Mouse (Mus musculus): Measurements from ENCODE around the gene Gm10337. TPM values are rescaled to one million over a fixed set of nuclear protein-coding genes. Genes with fewer than 3 reads are reported as not detected.

Gene Gm10337
- total RNA-seq (2021): 1 to 10 TPM in 1 of 2 experiments, not detected in 1; 3.6 TPM

DNA sequence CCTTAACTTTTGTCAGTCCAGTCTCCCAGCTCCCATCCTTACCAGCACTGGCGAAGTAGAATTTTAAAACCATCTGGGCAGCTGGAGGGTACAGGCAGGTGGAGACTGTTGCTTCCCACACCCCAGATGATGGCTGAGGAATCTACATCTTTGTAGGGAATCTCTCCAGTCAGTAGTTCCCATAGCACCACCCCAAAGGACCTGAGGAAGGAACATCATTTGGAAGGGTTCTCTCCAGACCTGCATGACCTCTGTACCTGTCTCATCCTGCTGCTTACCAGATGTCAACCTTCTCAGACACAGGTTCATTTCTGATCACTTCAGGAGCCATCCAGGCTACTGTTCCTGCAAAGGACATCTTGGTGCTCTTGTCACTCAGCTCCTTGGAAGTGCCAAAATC is at the start of gene Gm10337:
Gm10337 (plus strand) TSS at position 276 of the 400 bp plus-strand sequence.
- intact Hi-C loops (cut with DNase I): no loop called here
- no peak for DNase-seq

DNA sequence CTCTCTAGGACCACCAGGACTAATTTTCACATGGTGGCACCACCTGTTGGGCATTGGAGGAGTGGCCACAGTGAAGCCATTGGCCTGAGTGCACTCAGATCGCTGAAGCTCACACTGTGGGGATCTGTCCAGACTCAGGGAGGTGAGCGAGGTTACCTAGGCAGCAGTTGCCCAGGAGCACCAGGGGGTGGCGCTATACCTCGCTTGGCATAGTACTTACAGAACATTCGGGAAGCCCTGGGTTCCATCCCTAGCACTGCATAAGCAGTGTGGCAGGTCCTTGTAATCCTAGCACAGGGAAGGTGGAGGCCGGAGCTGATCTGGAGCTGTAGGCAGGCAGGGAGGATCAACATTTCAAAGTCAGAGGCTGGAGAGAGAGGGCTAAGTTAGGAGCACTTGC is 47.5 kb upstream of the Gm10337 start:
- intact Hi-C loops (cut with DNase I): loop anchor here (5.0 kb wide), 1 partner anchor 64 kb away; no protein-coding TSS in a partner anchor
- no peak for DNase-seq

DNA sequence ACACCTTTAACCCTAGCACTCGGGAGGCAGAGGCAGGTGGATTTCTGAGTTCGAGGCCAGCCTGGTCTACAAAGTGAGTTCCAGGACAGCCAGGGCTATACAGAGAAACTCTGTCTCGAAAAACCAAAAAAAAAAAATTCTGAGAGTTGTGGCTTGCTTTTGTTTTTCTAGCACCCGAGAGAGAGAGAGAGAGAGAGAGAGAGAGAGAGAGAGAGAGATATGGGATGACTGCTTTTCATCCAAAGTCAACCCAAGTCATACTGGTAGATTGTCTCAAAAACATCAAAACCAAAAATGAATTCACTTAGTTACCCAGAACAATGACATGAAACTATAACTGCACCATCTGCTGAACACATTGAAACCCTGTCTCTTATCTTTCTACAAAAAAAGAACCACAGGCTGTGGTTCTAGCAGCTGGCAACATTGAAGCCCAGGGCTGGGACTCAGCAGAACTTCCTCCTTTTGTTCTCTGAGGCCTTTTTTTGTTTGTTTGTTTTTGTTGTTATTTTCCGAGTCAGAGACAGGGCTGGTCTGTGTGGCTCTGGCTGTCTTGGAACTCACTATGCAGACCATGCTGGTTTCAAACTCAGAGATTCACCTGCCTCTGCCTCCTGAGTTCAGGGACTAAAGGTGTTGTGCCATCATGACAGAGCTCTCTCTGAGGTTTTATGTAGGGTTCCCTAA is 45.3 kb upstream of the Gm10337 start:
- intact Hi-C loops (cut with DNase I): loop anchor here (5.0 kb wide), 1 partner anchor 66 kb away; no protein-coding TSS in a partner anchor
- DNase-seq: peak; percentile 22 to 32

DNA sequence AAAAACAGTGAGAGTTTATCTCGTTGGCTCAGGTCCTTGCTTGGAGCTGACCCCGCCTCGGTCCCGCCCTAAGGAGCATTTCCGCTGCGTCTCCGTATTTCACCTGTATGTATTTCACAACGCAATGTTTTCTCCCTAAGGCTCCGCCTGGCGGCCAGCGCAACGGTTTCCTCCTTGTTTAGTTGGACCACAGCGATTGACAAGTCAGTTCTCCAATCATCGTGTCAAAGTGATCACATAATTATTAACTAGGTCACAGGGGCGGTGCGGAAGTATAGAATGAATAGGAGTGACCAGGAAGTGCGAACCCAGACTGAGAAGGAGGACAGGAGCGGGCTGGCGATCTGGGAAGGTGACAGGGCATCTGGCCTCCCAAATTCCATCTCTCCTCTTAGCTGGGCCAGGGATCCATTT is 44.6 kb upstream of the Gm10337 start, which contains the start of gene Prr13:
Prr13 (plus strand) TSS at position 125 of the 414 bp plus-strand sequence.
- peak; percentile 92 to 93 for DNase-seq
- intact Hi-C loops (cut with DNase I): loop anchor here (5.0 kb wide), 1 partner anchor 67 kb away; no protein-coding TSS in a partner anchor

DNA sequence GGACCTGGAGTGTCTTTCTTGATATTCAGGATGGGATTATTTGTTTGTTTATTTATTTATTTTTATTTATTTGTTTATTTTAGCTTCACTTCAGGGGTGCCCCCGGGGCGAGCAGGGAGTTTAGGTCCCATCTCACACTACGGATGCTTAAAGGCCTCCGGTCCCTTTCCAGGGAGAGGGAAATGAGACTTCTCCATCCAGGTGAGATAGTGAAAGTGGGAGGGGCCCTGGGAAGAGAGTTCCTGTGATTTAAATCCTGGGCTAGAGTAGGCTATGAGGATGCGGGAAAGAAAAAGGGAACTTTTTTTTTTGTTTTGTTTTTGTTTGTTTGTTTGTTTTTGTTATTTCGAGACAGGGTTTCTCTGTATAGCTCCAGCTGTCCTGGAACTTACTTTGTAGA is 44.1 kb upstream of the Gm10337 start:
- intact Hi-C loops (cut with DNase I): loop anchor here (5.0 kb wide), 1 partner anchor 67 kb away; no protein-coding TSS in a partner anchor
- DNase-seq: no peak

DNA sequence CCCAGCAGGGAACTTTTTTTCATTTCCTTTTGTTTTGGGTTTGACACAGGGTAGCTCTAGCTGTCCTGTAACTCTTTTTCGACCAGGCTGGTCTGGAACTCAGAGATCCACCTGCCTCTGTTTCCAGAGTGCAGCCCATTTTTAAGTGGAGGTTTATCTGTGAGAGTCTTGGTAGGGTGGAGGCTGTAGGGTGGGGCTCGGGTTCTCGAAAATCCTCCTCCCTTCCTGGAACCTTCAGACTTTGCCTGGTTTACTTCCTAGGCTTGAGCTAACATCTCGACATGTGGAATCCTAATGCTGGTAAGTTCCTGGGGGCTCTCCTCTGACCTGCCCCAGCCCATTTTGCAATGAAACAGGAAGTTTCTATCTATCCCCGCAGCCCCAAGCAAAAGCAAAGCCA is 43.7 kb upstream of the Gm10337 start:
- DNase-seq: no peak
- intact Hi-C loops (cut with DNase I): loop anchor here (5.0 kb wide), 1 partner anchor 68 kb away; no protein-coding TSS in a partner anchor

DNA sequence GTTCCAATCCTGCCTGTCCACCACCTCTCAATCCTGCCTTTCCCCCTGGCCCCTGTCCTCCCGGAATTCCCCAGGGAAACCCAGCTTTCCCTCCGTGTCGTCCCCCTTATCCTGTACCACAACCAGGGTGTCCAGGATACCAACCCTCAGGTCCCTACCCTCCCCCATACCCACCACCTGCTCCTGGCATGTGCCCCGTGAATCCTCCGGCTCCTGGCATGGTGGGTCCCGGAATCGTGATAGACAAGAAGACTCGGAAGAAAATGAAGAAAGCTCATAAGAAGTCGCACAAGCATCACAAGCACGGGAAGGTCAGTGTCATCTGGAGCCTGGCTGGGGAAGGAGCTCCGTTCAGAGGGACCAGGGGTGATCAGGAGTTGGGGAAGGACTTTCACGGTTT is 43.1 kb upstream of the Gm10337 start:
- intact Hi-C loops (cut with DNase I): no loop called here
- DNase-seq: no peak

DNA sequence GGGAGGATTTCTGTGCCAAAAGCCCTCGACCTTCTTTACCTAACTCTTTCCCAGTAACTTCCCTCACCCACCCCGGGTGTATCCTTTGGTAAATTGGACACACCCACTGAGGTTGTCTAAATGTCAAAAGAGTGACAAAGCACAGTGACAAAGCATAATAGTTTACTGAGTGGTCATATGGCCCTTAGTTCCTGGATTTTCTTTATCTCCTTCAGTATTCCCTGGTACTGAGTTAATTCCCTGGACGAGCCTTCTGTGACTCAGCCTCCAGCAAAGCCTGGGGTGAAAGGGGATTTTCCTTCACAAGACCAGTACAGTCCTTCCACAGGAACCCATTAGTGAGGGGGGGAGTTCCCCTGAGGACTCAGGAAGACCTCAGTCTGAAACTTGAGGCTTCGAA is 42.6 kb upstream of the Gm10337 start:
- intact Hi-C loops (cut with DNase I): no loop called here
- DNase-seq: peak in 1 of 2 experiments; percentile 23

DNA sequence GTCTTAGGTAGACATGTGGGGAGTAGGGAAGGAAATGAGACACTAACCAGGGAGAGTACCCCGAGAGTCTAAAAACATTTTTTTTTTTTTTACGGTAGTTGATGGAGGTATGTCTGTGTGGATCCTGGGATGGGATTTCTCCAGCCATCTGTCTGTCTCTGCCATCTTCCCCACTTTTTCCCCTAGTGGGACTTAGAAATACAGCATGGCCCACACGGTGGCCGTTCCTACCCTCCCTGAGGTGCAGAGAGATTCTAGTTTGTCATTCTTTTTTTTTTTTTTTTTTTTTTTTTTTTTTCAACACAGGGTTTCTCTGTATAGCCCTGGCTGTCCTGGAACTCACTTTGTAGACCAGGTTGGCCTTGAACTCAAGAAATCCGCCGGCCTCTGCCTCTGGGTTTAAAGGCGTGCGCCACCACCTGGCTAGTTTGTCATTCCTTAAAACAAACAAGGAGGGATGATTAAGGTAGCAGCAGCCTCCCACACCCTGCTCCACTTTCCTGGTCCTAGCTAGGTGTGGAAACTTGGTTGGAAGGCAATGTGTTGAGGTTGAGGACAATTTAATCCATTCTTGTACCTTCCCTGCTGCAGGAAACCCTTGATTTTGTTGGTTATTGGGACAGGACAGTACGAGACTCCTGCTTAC is 42.0 kb upstream of the Gm10337 start:
- intact Hi-C loops (cut with DNase I): loop anchor here (2.0 kb wide), 1 partner anchor 63 kb away; the partner anchor contains the start of gene Npff
- no peak for DNase-seq

DNA sequence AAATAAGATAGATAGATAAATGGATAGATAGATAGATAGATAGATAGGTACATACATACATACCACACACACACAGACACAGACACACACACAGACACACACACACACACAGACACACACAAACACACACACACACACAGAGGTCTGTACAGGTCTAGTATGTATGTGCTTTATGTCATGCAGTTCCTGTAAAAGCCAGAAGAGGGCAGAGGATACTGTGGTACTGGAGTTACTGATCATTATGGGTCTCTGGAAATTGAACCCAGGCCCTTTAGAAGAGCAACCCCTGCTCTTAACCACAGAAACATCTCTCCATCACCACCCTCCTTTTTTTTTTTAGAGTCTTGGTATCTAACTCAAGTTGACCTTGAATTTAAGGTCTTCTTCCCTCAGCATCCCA is 39.9 kb upstream of the Gm10337 start:
- peak in 1 of 2 experiments; percentile 33 for DNase-seq
- intact Hi-C loops (cut with DNase I): loop anchor here (2.0 kb wide), 1 partner anchor 61 kb away; the partner anchor contains the start of gene Npff

DNA sequence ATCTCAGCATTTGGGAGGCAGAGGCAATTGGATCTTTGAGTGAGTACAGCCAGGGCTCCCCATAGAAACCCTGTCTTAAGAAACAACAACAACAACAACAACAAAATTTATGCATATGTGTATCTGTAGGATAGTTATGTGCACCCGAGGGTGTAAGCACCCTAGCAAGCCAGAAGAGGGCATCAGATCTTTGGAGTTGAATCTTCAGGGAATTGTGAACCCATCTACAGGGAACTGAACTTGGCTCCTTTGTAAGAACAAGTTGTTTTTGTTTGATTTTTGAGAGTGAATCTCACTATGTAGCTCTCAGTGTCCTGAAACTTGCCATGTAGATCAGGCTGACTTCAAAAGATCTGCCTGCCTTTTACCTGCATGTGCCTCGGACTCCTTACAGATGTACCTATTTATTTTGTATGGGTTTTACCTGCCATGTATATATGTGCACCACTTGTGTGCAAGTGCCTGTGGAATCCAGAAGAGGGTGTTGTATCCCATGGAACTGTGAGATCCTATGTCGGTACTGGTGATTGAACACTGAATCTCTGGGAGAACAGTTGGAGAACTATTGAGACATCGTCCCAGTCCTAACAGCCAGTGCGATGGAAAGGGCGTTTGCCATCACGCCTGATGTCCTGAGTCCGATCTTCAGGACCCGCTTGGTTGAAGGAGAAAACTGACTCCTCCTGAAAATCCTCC is 34.7 kb upstream of the Gm10337 start:
- no peak for DNase-seq
- intact Hi-C loops (cut with DNase I): loop anchor here (2.0 kb wide), 1 partner anchor 50 kb away; the partner anchor contains the start of gene Tarbp2

DNA sequence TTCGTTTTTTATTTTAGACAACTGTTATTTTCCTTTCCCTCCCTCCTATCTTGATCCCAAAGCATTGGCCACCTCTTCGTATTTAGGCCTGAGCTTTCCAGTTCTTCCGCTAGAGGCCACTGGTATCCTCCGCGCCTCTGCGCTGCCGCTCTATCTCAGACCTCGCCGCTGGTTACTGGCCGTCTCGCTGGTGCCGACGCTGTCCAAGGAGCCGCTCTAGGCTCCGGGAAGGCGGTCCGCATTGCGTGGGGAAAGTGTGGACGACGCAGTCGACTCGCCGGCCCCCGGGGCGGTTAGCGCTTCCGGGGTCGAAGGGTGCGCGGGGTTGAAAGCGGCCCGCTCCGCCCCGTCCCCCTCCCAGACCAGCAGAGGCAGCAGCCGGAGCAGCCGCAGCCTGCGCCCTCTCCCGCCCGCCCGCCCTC is 33.3 kb upstream of the Gm10337 start, which contains the start of gene Pcbp2:
Pcbp2 (plus strand) TSS at position 357 of the 422 bp plus-strand sequence.
- intact Hi-C loops (cut with DNase I): loop anchor here (5.0 kb wide), 1 partner anchor 197 kb away; no protein-coding TSS in a partner anchor
- DNase-seq: peak; percentile 96 to 97

DNA sequence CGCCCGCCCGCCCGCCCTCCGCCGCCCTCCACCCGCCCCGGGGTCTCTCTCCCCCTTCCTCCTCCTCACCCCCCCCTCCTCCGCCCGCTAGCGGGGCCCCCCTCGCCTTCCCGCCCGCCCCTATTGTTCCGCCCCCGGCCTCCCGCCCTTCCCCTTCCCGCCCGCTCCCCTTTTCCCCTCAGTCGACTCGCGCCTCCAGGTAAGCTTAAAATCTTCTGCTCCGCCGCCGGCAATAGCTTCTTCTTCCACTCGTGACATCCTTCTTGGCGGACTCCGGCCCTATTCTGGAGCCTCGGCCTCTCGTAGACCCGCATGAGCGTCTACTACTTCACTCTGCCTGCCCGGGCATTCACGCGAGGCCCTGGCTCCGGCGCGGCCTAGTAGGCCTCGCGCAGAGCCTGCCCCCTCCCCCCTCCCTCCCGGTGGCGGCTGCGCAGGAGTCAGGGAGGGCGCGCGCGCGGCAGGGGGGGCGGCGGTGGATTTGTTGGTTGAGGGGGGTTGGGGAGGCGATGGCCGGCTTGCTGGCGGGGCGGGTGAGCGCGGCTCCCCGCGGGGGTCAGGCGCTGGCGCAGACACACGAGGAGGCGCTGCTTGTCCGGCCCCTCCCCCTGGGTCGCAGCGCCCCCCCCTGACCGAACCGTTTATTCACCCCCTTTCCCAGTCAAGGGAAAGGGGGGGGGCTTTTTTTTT is 32.8 kb upstream of the Gm10337 start:
- peak; percentile 88 to 89 for DNase-seq
- intact Hi-C loops (cut with DNase I): loop anchor here (1.0 to 5.0 kb wide), 2 partner anchors 10 to 197 kb away; no protein-coding TSS in a partner anchor

DNA sequence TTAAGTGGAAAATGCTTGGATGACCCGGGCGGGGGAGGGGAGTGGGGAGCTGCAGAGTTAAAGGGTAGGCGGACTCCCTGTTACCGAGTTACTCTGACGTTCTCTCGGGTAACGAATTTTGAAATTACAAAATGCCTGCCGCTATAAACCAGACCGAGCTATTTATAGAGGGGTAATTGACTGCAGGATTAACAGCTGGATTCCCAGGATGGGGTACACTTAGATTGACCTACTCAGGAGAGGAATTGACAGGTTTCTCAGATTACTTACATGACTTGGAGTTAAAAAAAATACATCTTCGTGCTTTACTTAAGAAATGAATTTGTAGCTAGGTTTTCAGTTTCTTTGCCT is 32.3 kb upstream of the Gm10337 start:
- intact Hi-C loops (cut with DNase I): loop anchor here (1.0 to 5.0 kb wide), 2 partner anchors 9 to 196 kb away; no protein-coding TSS in a partner anchor
- no peak for DNase-seq

DNA sequence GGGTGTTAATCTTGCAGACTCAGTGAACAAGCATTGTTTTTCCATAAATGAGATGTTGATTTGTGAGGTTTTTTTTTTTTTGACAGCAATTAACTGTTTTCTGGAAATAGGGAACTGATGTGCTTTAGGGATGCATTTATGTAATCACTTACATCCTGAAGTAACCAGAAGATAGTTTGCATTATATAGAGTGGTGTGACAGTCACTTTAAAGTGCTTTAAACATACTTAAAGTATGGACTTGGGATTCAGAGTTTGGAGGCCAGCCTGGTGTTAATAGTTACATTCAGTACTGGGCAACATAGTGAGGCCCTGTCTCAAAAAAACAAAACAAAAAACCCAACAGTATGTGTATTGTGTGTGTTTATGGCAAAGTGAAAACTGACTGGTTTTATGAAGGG is 31.8 kb upstream of the Gm10337 start:
- no peak for DNase-seq
- intact Hi-C loops (cut with DNase I): loop anchor here (1.0 to 5.0 kb wide), 3 partner anchors 9 to 196 kb away; no protein-coding TSS in a partner anchor

DNA sequence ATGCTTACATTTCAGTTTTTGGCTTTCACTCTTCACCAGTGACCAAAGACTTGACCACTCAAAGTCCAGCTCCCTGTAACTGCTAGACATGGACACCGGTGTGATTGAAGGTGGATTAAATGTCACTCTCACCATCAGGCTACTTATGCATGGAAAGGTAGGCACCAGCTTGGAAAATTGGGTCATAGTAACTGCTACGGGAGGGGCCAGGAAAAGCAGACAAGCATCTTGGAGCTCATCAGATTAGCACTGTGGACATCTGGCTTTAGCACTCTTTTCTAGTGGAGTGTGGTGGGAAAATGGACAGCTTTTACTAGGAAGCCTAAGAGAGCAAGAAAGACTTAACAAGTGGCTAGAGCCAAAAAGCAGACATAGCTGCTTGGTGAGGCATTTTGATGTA is 30.3 kb upstream of the Gm10337 start:
- intact Hi-C loops (cut with DNase I): loop anchor here (2.0 to 5.0 kb wide), 2 partner anchors 24 to 194 kb away; no protein-coding TSS in a partner anchor
- DNase-seq: no peak

DNA sequence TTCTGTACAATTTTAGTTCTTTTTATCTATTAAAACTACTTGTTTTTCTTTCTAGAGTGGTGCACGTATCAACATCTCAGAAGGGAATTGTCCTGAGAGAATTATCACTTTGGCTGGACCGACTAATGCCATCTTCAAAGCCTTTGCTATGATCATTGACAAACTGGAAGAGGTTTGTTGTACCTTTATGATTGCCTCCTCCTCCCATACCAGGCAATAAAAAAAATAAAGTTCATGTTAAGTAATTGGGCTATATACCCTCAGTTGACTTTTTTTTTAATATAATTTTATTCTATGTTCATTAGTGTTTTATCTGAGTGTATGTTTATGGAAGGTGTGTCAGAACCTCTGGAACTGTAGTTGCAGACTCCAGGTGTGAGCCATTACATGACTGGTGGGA is 29.0 kb upstream of the Gm10337 start:
- no peak for DNase-seq
- intact Hi-C loops (cut with DNase I): loop anchor here (2.0 to 5.0 kb wide), 2 partner anchors 14 to 193 kb away; no protein-coding TSS in a partner anchor

DNA sequence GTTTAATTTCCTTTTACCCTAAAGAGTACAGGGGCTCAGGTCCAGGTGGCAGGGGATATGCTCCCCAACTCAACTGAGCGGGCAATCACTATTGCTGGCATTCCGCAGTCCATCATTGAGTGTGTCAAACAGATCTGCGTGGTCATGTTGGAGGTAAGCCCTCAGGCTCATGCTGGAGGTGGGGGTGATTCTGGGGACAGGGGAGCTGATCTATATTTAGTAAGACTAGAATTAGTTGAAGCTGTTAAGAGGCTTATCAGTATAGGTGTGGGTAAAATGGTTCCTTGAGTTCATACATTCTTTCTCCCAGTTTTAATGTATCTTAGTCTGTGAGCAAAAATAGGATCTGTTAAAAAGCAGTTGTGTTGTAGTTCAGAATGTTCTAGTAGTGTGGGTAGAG is 20.4 kb upstream of the Gm10337 start:
- no peak for DNase-seq
- intact Hi-C loops (cut with DNase I): no loop called here

DNA sequence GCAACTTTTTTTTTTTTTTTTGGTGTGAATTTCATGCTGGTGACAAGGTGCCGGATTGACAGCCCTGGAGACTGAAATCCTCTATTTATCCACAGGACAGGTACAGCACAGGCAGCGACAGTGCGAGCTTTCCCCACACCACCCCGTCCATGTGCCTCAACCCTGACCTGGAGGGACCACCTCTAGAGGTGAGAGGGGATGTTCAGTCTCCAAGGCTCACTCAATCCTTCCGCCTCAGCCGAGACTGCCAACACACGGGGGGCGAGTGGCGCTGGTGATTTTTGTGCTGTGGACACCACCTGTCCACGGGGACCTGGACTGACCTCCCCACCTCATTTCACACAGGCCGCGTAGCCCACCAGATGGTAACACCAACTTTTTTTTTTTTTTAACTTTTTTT is 17.7 kb upstream of the Gm10337 start:
- DNase-seq: no peak
- intact Hi-C loops (cut with DNase I): no loop called here

DNA sequence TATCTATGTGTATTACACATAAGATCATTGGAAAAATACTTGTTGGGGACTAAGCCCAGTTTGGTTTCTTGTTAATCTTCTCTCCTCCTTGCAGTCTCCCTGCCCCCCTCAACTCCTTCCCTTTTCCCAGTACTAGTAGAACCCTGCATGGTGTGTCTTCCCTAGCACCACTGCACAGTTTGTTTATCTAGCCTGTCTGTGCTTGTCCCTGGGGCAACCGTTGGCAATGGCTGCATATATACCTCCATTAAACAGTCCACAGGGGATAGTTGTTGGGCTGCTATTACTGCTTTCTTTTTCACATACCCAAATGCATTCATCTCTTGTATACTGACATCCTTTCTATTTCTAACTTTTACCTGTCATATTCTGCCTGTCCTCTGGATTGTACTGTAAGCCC is 15.9 kb upstream of the Gm10337 start:
- DNase-seq: no peak
- intact Hi-C loops (cut with DNase I): loop anchor here (2.0 kb wide), 1 partner anchor 13 kb away; no protein-coding TSS in a partner anchor

All from heart, postnatal 10 days (tissue).